Mouse (Mus musculus) thymus, adult 2 months (tissue): ENCODE data around the gene Gm49353.

Experiments used
- CTCF ChIP-seq: fragments of 200-500 bp; IDR thresholded peaks from 2 replicates; pipeline ENCODE4 v1.5.1; 2012; ENCODE audit warnings: mild to moderate bottlenecking, control low read depth, low read length, moderate library complexity, borderline replicate concordance; ENCODE audit not compliant: control insufficient read depth, poor library complexity, insufficient read depth; ENCODE audit errors: extremely low read depth
- POLR2A ChIP-seq: fragments of 200-500 bp; IDR thresholded peaks from 2 replicates; pipeline ENCODE4 v1.6.1; 2012; ENCODE audit warnings: mild to moderate bottlenecking, low read length, control low read depth, moderate library complexity; ENCODE audit not compliant: control insufficient read depth, poor library complexity, insufficient read depth; ENCODE audit errors: extremely low read depth

DNA sequence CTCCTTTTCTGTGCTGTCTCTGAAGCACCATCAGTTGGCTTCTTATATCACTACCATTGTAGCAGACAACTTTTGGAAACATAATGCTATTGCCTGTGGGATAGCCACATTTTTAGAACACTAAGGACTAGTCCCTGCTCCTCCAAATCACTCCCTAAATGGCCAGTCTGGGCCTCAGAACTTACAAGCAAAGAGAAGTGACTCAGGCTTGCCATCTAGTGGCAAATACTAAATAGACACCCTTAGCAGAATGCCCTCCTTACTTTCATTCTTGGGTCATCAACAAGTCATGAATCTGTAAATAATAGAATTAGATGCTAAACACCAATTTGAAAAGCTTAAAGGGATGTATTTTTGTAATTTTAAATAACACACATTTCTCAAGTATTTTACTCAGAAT, 8.0 kb downstream of the Gm49353 start:
- no peak for TF ChIP-seq CTCF
- no peak for TF ChIP-seq POLR2A
